In genomic region chr8:126887639-126888006, GRCm38 (mm10) we compare ENCODE assay signal across 9 mouse cellular contexts. TPM values are rescaled to one million over a fixed set of nuclear protein-coding genes. Genes with fewer than 3 reads are reported as not detected.
A peak's percentile ranks its signal among the peaks of the same experiment; 100 is the strongest.
DNase-seq lines count a peak whose midpoint lies in the region; ATAC-seq and TF ChIP-seq lines count a peak whose summit lies in the region.
"Had no signal": no experiment of that assay in that cellular context is flagged by ENCODE, and none has a peak within 500 bp of the region (broad histone marks: within the 10 kb centered on the region; RNA-seq: fewer than 3 reads in every experiment).

No protein-coding gene starts in this region.

- peak overlapping the region; percentile 86 for H3K27ac ChIP-seq in heart, embryonic 16.5 days (ENCODE audit: low read length)
- H3K27ac ChIP-seq in midbrain, embryonic 13.5 days: 0 out of 2 replicates have a peak overlapping the region, but pooled peaks have one; percentile 25
- no peak overlapping the region for H3K27ac ChIP-seq in midbrain, embryonic 14.5 days (replicated peaks; ENCODE audit: low read depth, low read length)
- H3K27ac ChIP-seq in hindbrain, postnatal 0 days: peak overlapping the region; percentile 55; the same call in 1 of the 2 replicates
- peak overlapping the region; percentile 86 for H3K27ac ChIP-seq in stomach, postnatal 0 days (replicated peaks)

- no peak overlapping the region for H3K9ac ChIP-seq in heart, embryonic 16.5 days (ENCODE audit: low read length)
- no peak overlapping the region for H3K9ac ChIP-seq in midbrain, embryonic 13.5 days (replicated peaks)
- no peak overlapping the region for H3K9ac ChIP-seq in midbrain, embryonic 14.5 days (replicated peaks; ENCODE audit: low read length)
- H3K9ac ChIP-seq in hindbrain, postnatal 0 days (replicated peaks; ENCODE audit: low read length): no peak overlapping the region
- H3K9ac ChIP-seq in stomach, postnatal 0 days (ENCODE audit: low read length): no peak overlapping the region

- ATAC-seq in heart, embryonic 16.5 days (replicated peaks; ENCODE audit: extremely low read depth, insufficient read depth, low FRiP score): no peak
- no peak for ATAC-seq in midbrain, embryonic 13.5 days
- no peak for ATAC-seq in midbrain, embryonic 14.5 days (ENCODE audit: low FRiP score, low TSS enrichment)
- no peak for ATAC-seq in hindbrain, postnatal 0 days
- ATAC-seq in stomach, postnatal 0 days (ENCODE audit: low FRiP score, low TSS enrichment): no peak
- no peak for ATAC-seq in monocyte, adult 5-6 weeks (replicated peaks; ENCODE audit: insufficient number of reproducible peaks, low FRiP score, low TSS enrichment, poor library complexity, severe bottlenecking)

- no peak for TF ChIP-seq EP300 in stomach, postnatal 0 days (optimal IDR thresholded peaks at IDR 0.05)

- no peaks in the 10 kb centered on the region for H3K27me3 ChIP-seq in heart, embryonic 16.5 days (ENCODE audit: control insufficient read depth, insufficient read depth, low read length)
- H3K27me3 ChIP-seq in midbrain, embryonic 13.5 days: no peaks in the 10 kb centered on the region
- no peaks in the 10 kb centered on the region for H3K27me3 ChIP-seq in midbrain, embryonic 14.5 days (ENCODE audit: control insufficient read depth, insufficient read depth, low read length)
- no peaks in the 10 kb centered on the region for H3K27me3 ChIP-seq in hindbrain, postnatal 0 days (ENCODE audit: insufficient read depth, low read length)
- H3K27me3 ChIP-seq in stomach, postnatal 0 days (ENCODE audit: control insufficient read depth, insufficient read depth, low read length): no peaks in the 10 kb centered on the region

- H3K4me2 ChIP-seq in heart, embryonic 16.5 days (ENCODE audit: low read depth, low read length): no peak overlapping the region
- no peak overlapping the region for H3K4me2 ChIP-seq in midbrain, embryonic 13.5 days (replicated peaks)
- H3K4me2 ChIP-seq in midbrain, embryonic 14.5 days (ENCODE audit: low read length): no peak overlapping the region
- H3K4me2 ChIP-seq in hindbrain, postnatal 0 days (ENCODE audit: low read depth, low read length): no peak overlapping the region
- no peak overlapping the region for H3K4me2 ChIP-seq in stomach, postnatal 0 days (replicated peaks; ENCODE audit: low read depth)

- no peaks in the 10 kb centered on the region for H3K9me3 ChIP-seq in heart, embryonic 16.5 days (replicated peaks; ENCODE audit: control insufficient read depth, low read length)
- H3K9me3 ChIP-seq in midbrain, embryonic 13.5 days: no peaks in the 10 kb centered on the region
- no peaks in the 10 kb centered on the region for H3K9me3 ChIP-seq in midbrain, embryonic 14.5 days (ENCODE audit: control insufficient read depth, low read length)
- no peaks in the 10 kb centered on the region for H3K9me3 ChIP-seq in hindbrain, postnatal 0 days (ENCODE audit: low read length)
- H3K9me3 ChIP-seq in stomach, postnatal 0 days (ENCODE audit: control insufficient read depth, low read length): no peaks in the 10 kb centered on the region

- TF ChIP-seq CTCF in hindbrain, postnatal 0 days (IDR thresholded peaks at IDR 0.05; ENCODE audit: low read depth): no peak
- no peak for TF ChIP-seq CTCF in stomach, postnatal 0 days (IDR thresholded peaks at IDR 0.05; ENCODE audit: low read depth)

- WGBS in heart, embryonic 16.5 days: 84% methylated on average over 3 of the region's 3 CpGs
- WGBS in midbrain, embryonic 13.5 days: 69% methylated on average over 3 of the region's 3 CpGs
- 78% methylated on average over 3 of the region's 3 CpGs for WGBS in midbrain, embryonic 14.5 days
- WGBS in hindbrain, postnatal 0 days: 66% methylated on average over 3 of the region's 3 CpGs
- WGBS in stomach, postnatal 0 days: 79% methylated on average over 3 of the region's 3 CpGs

- no peak for DNase-seq in heart, postnatal 25 days (ENCODE audit: low spot score)
- DNase-seq in midbrain, embryonic 14.5 days: no peak
- DNase-seq in hindbrain, postnatal 0 days (ENCODE audit: low spot score): no peak
- no peak for DNase-seq in stomach, postnatal 0 days (ENCODE audit: low spot score)
- no peak for DNase-seq in thymus, postnatal 0 days (ENCODE audit: low spot score)
- DNase-seq: right cerebral cortex, adult 18-20 months had no signal

- peaks cover 24% of the 10 kb centered on the region for H3K4me1 ChIP-seq in heart, embryonic 16.5 days (ENCODE audit: control insufficient read depth, insufficient read depth, low read length)
- H3K4me1 ChIP-seq in midbrain, embryonic 13.5 days (replicated peaks): peaks cover 19% of the 10 kb centered on the region
- peaks cover 17% of the 10 kb centered on the region for H3K4me1 ChIP-seq in midbrain, embryonic 14.5 days (ENCODE audit: control insufficient read depth, insufficient read depth, low read length)
- H3K4me1 ChIP-seq in hindbrain, postnatal 0 days (ENCODE audit: insufficient read depth, low read length): peaks cover 15% of the 10 kb centered on the region; the same call in 1 of the 2 replicates
- peaks cover 5% of the 10 kb centered on the region; the same call in 1 of the 2 replicates for H3K4me1 ChIP-seq in stomach, postnatal 0 days (replicated peaks; ENCODE audit: control insufficient read depth, insufficient read depth)

- H3K36me3 ChIP-seq in heart, embryonic 16.5 days (ENCODE audit: control insufficient read depth, insufficient read depth): no peaks in the 10 kb centered on the region
- H3K36me3 ChIP-seq in midbrain, embryonic 13.5 days: no peaks in the 10 kb centered on the region
- H3K36me3 ChIP-seq in midbrain, embryonic 14.5 days (ENCODE audit: control insufficient read depth, insufficient read depth, low read length): no peaks in the 10 kb centered on the region
- H3K36me3 ChIP-seq in hindbrain, postnatal 0 days (ENCODE audit: insufficient read depth, low read length): no peaks in the 10 kb centered on the region
- H3K36me3 ChIP-seq in stomach, postnatal 0 days (ENCODE audit: control insufficient read depth, insufficient read depth, low read length): no peaks in the 10 kb centered on the region

- no peak overlapping the region for H3K4me3 ChIP-seq in heart, embryonic 16.5 days (ENCODE audit: low read length)
- no peak overlapping the region for H3K4me3 ChIP-seq in midbrain, embryonic 13.5 days (replicated peaks)
- H3K4me3 ChIP-seq in midbrain, embryonic 14.5 days (replicated peaks; ENCODE audit: low read depth, low read length): no peak overlapping the region
- H3K4me3 ChIP-seq in hindbrain, postnatal 0 days (ENCODE audit: low read length): no peak overlapping the region
- no peak overlapping the region for H3K4me3 ChIP-seq in stomach, postnatal 0 days (ENCODE audit: low read depth, low read length)

- intact Hi-C loops in heart, postnatal 25 days (cut with DNase I): no loop called here

RNA-seq across cellular contexts. Expression of gene Tomm20, which starts 58.0 kb away (rescaled TPM):
- 196 and 200 TPM in 2 replicates for polyA plus RNA-seq in heart, embryonic 16.5 days (2015; fragmentation: Nextera tagmentation; extraction: Ambion mirVana)
- 10 to 100 TPM; 76.2 to 76.4 TPM for total RNA-seq in heart, postnatal 25 days (2021)
- 198 and 207 TPM in 2 replicates for polyA plus RNA-seq in midbrain, embryonic 13.5 days (2015; fragmentation: Nextera tagmentation; extraction: Ambion mirVana)
- polyA plus RNA-seq in midbrain, embryonic 14.5 days (2014; fragmentation: Nextera tagmentation; extraction: Ambion mirVana): 205 and 220 TPM in 2 replicates
- total RNA-seq in hindbrain, postnatal 0 days (2014; rRNA removed): 125 and 141 TPM in 2 replicates
- 224 and 232 TPM in 2 replicates for polyA plus RNA-seq in hindbrain, postnatal 0 days (2015; fragmentation: Nextera tagmentation; extraction: Ambion mirVana)
- polyA plus RNA-seq in stomach, postnatal 0 days (2015; fragmentation: Nextera tagmentation; extraction: Ambion mirVana): 158 and 175 TPM in 2 replicates
- 327 and 329 TPM in 2 replicates for polyA plus RNA-seq in thymus, postnatal 0 days (2015; fragmentation: Nextera tagmentation; extraction: Ambion mirVana)
- total RNA-seq in monocyte, adult 5-6 weeks (2017): 100 to 160 TPM (median 138 TPM) in 3 replicates
